Mouse (Mus musculus): ENCODE measurements around the gene Pld6. TPM values are rescaled to one million over a fixed set of nuclear protein-coding genes. Genes with fewer than 3 reads are reported as not detected.

Pld6 gene
- under 1 TPM; 0.54 to 0.76 TPM for total RNA-seq (2021)
- long read RNA-seq, experiment 1, partial matches to known transcripts = 0 of 1 reads
- long read RNA-seq, experiment 1, other reads (novel, unspliced or antisense) = 0 of 1 reads
- long read RNA-seq, experiment 2 = 0 reads

GRCm38 (mm10) chr11:59787199-59787781 lies at the start of gene Pld6:
Pld6 (minus strand) TSS chr11:59787645.
- intact Hi-C loops (cut with DNase I) = no loop called here
- DNase-seq = peak; percentile 52 to 72

GRCm38 (mm10) chr11:59821625-59822024 lies 34.2 kb upstream of the Pld6 start:
- no peak for DNase-seq
- intact Hi-C loops (cut with DNase I) = no loop called here

- intact Hi-C loops (cut with DNase I) = no loop called here
- DNase-seq = no peak
These were observed 30.5 kb upstream of the Pld6 start for GRCm38 (mm10) chr11:59817916-59818315.

- no peak for DNase-seq
- intact Hi-C loops (cut with DNase I) = no loop called here
These were observed 28.1 kb upstream of the Pld6 start for GRCm38 (mm10) chr11:59815482-59816065.

- no peak for DNase-seq
- intact Hi-C loops (cut with DNase I) = no loop called here
These were observed 27.5 kb upstream of the Pld6 start for GRCm38 (mm10) chr11:59814936-59815335.

GRCm38 (mm10) chr11:59814311-59814710 lies 26.9 kb upstream of the Pld6 start:
- DNase-seq = no peak
- intact Hi-C loops (cut with DNase I) = no loop called here

- intact Hi-C loops (cut with DNase I) = no loop called here
These were observed 25.8 kb upstream of the Pld6 start for GRCm38 (mm10) chr11:59813276-59813675.

GRCm38 (mm10) chr11:59811211-59811610 lies 23.8 kb upstream of the Pld6 start:
- intact Hi-C loops (cut with DNase I) = no loop called here
- no peak for DNase-seq

More at GRCm38 (mm10) chr11:59813276-59813675, 25.8 kb upstream of the Pld6 start:
- no peak for DNase-seq

- DNase-seq = no peak
- intact Hi-C loops (cut with DNase I) = no loop called here
These were observed 23.2 kb upstream of the Pld6 start for GRCm38 (mm10) chr11:59810480-59811158.

- intact Hi-C loops (cut with DNase I) = no loop called here
These were observed 22.4 kb upstream of the Pld6 start, which contains the start of gene Flcn for GRCm38 (mm10) chr11:59809670-59810474. Flcn (minus strand) TSS chr11:59810016.

GRCm38 (mm10) chr11:59809071-59809669 lies 21.7 kb upstream of the Pld6 start:
- intact Hi-C loops (cut with DNase I) = no loop called here
- DNase-seq = peak; percentile 21 to 46

More at GRCm38 (mm10) chr11:59809670-59810474, 22.4 kb upstream of the Pld6 start, which contains the start of gene Flcn:
- peak; percentile 85 to 87 for DNase-seq

- intact Hi-C loops (cut with DNase I) = no loop called here
- DNase-seq = no peak
These were observed 20.9 kb upstream of the Pld6 start for GRCm38 (mm10) chr11:59808170-59808960.

GRCm38 (mm10) chr11:59805656-59806055 lies 18.2 kb upstream of the Pld6 start:
- DNase-seq = no peak
- intact Hi-C loops (cut with DNase I) = no loop called here

- intact Hi-C loops (cut with DNase I) = no loop called here
- no peak for DNase-seq
These were observed 17.8 kb upstream of the Pld6 start for GRCm38 (mm10) chr11:59805256-59805655.

- intact Hi-C loops (cut with DNase I) = no loop called here
- peak in 1 of 2 experiments; percentile 21 for DNase-seq
These were observed 17.1 kb upstream of the Pld6 start for GRCm38 (mm10) chr11:59804409-59805110.

- intact Hi-C loops (cut with DNase I) = no loop called here
- no peak for DNase-seq
These were observed 16.1 kb upstream of the Pld6 start for GRCm38 (mm10) chr11:59803516-59803915.

GRCm38 (mm10) chr11:59801881-59802280 lies 14.4 kb upstream of the Pld6 start:
- intact Hi-C loops (cut with DNase I) = no loop called here
- DNase-seq = no peak

- intact Hi-C loops (cut with DNase I) = no loop called here
- DNase-seq = no peak
These were observed 13.0 kb upstream of the Pld6 start for GRCm38 (mm10) chr11:59800412-59800811.

GRCm38 (mm10) chr11:59793390-59793789 lies 5.9 kb upstream of the Pld6 start:
- intact Hi-C loops (cut with DNase I) = no loop called here
- DNase-seq = no peak
